Mouse (Mus musculus) ES-Bruce4 (cell line): ENCODE measurements around the gene Plxnd1.

Experiments used
- CTCF ChIP-seq: IDR thresholded peaks from one replicate; pipeline ENCODE4 v1.8.1; 2011; ENCODE audit warnings: low read depth, low read length
- EP300 ChIP-seq: IDR thresholded peaks from 2 replicates; pipeline ENCODE4 v1.6.1; 2011; ENCODE audit warnings: low read depth, low read length; ENCODE audit not compliant: insufficient read depth

- TF ChIP-seq CTCF (no peak), EP300 (no peak)
Observed at GRCm38 (mm10) chr6:115905568-115905967, 89.2 kb downstream of the Plxnd1 start.
